Mouse (Mus musculus): Measurements from ENCODE around the gene Alpi.

DNA sequence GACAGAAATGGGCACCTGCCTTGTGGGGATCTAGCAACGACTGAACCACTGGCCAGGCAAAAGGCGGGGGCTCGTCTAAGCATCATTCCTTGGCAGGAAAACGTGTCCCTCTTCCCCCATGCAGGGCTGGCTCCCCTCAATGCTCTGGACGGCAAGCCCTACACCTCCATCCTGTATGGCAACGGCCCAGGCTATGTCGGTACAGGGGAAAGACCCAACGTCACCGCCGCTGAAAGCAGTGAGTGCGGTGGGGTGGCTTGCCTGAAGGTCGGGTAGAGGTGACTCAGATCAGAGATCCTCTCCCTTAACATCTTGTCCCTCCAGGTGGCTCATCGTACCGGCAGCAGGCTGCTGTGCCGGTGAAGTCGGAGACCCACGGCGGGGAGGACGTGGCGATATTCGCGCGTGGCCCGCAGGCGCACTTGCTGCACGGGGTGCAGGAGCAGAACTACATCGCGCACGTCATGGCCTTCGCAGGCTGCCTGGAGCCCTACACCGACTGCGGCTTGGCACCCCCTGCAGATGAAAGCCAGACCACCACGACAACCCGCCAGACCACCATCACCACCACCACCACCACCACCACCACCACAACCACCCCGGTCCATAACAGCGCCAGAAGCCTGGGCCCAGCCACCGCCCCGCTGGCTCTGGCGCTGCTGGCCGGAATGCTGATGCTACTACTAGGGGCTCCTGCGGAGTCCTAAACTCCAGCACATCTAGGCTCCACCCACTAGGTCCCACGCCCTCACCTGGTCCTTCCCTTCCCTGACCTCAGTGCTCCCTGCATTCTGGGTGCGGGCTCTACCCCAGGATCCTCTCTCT is 26.0 kb upstream of the Alpi start:
- TF ChIP-seq CTCF (IDR thresholded peaks at IDR 0.05; ENCODE audit: low read depth, low read length) (no peak), POLR2A (IDR thresholded peaks at IDR 0.05; ENCODE audit: borderline replicate concordance, low read depth, low read length) (no peak)
